ENCODE assay signal across 14 mouse cellular contexts in genomic region chr8:108936695-108937448, GRCm38 (mm10).
DNase-seq lines count a peak whose midpoint lies in the region; ATAC-seq and TF ChIP-seq lines count a peak whose summit lies in the region.
"Had no signal": no experiment of that assay in that cellular context is flagged by ENCODE, and none has a peak within 500 bp of the region (broad histone marks: within the 10 kb centered on the region; RNA-seq: fewer than 3 reads in every experiment).

No protein-coding gene starts in this region.

- H3K4me2 ChIP-seq in midbrain, embryonic 13.5 days (replicated peaks) = no peak overlapping the region
- H3K4me2 ChIP-seq in embryonic facial prominence, embryonic 15.5 days (replicated peaks) = no peak overlapping the region
- no peak overlapping the region for H3K4me2 ChIP-seq in hindbrain, embryonic 14.5 days (replicated peaks)
- no peak overlapping the region for H3K4me2 ChIP-seq in midbrain, postnatal 0 days (ENCODE audit: low read depth, low read length, poor library complexity, severe bottlenecking)
- H3K4me2 ChIP-seq: kidney, embryonic 15.5 days had no signal

- H3K27me3 ChIP-seq in midbrain, embryonic 13.5 days = no peaks in the 10 kb centered on the region
- no peaks in the 10 kb centered on the region for H3K27me3 ChIP-seq in midbrain, embryonic 10.5 days (ENCODE audit: low read depth, poor library complexity, severe bottlenecking)
- H3K27me3 ChIP-seq in embryonic facial prominence, embryonic 15.5 days = no peaks in the 10 kb centered on the region
- no peaks in the 10 kb centered on the region for H3K27me3 ChIP-seq in hindbrain, embryonic 14.5 days (ENCODE audit: control insufficient read depth, insufficient read depth, low read length)
- H3K27me3 ChIP-seq in midbrain, postnatal 0 days (ENCODE audit: insufficient read depth, low read length) = no peaks in the 10 kb centered on the region
- H3K27me3 ChIP-seq: kidney, embryonic 15.5 days had no signal

- peak overlapping the region; percentile 84 for H3K27ac ChIP-seq in midbrain, embryonic 13.5 days
- no peak overlapping the region for H3K27ac ChIP-seq in midbrain, embryonic 10.5 days (replicated peaks)
- 0 out of 2 replicates have a peak overlapping the region, but pooled peaks have one; percentile 30 for H3K27ac ChIP-seq in embryonic facial prominence, embryonic 15.5 days (replicated peaks)
- H3K27ac ChIP-seq in hindbrain, embryonic 14.5 days = peak overlapping the region; percentile 76
- H3K27ac ChIP-seq in midbrain, postnatal 0 days (ENCODE audit: low read depth, low read length) = peak overlapping the region; percentile 59; the same call in 1 of the 2 replicates
- H3K27ac ChIP-seq: kidney, embryonic 15.5 days had no signal

- H3K36me3 ChIP-seq in midbrain, embryonic 13.5 days = peaks cover 56% of the 10 kb centered on the region
- peaks cover 89% of the 10 kb centered on the region for H3K36me3 ChIP-seq in midbrain, embryonic 10.5 days
- peaks cover 15% of the 10 kb centered on the region; the same call in 1 of the 2 replicates for H3K36me3 ChIP-seq in embryonic facial prominence, embryonic 15.5 days
- H3K36me3 ChIP-seq in hindbrain, embryonic 14.5 days (replicated peaks; ENCODE audit: control insufficient read depth, insufficient read depth) = peaks cover 25% of the 10 kb centered on the region
- H3K36me3 ChIP-seq in midbrain, postnatal 0 days (ENCODE audit: insufficient read depth, low read length) = peaks cover 16% of the 10 kb centered on the region

- H3K9me3 ChIP-seq in midbrain, embryonic 13.5 days = no peaks in the 10 kb centered on the region
- peaks cover 13% of the 10 kb centered on the region; the same call in 1 of the 2 replicates for H3K9me3 ChIP-seq in midbrain, embryonic 10.5 days (replicated peaks)
- H3K9me3 ChIP-seq in embryonic facial prominence, embryonic 15.5 days (replicated peaks) = no peaks in the 10 kb centered on the region
- no peaks in the 10 kb centered on the region for H3K9me3 ChIP-seq in hindbrain, embryonic 14.5 days (ENCODE audit: control insufficient read depth, low read length)
- no peaks in the 10 kb centered on the region for H3K9me3 ChIP-seq in midbrain, postnatal 0 days (ENCODE audit: low read length)

- no peak for ATAC-seq in midbrain, embryonic 13.5 days
- ATAC-seq in embryonic facial prominence, embryonic 15.5 days (ENCODE audit: insufficient number of reproducible peaks, low FRiP score, low TSS enrichment, low read depth) = no peak
- no peak for ATAC-seq in hindbrain, embryonic 14.5 days (ENCODE audit: low FRiP score)
- ATAC-seq in midbrain, postnatal 0 days (ENCODE audit: low FRiP score) = no peak
- ATAC-seq: inflammation-experienced regulatory T-cells, adult 6 months had no signal

- H3K4me1 ChIP-seq in midbrain, embryonic 13.5 days (replicated peaks) = peaks cover 56% of the 10 kb centered on the region
- H3K4me1 ChIP-seq in midbrain, embryonic 10.5 days = peaks cover 30% of the 10 kb centered on the region
- peaks cover 11% of the 10 kb centered on the region for H3K4me1 ChIP-seq in embryonic facial prominence, embryonic 15.5 days
- H3K4me1 ChIP-seq in hindbrain, embryonic 14.5 days (replicated peaks; ENCODE audit: control insufficient read depth, insufficient read depth, low read length) = peaks cover 21% of the 10 kb centered on the region
- H3K4me1 ChIP-seq in midbrain, postnatal 0 days (ENCODE audit: insufficient read depth, low read length) = peaks cover 5% of the 10 kb centered on the region; the same call in 1 of the 2 replicates

- no peak overlapping the region for H3K4me3 ChIP-seq in midbrain, embryonic 13.5 days (replicated peaks)
- no peak overlapping the region for H3K4me3 ChIP-seq in midbrain, embryonic 10.5 days
- no peak overlapping the region for H3K4me3 ChIP-seq in embryonic facial prominence, embryonic 15.5 days (replicated peaks)
- H3K4me3 ChIP-seq in hindbrain, embryonic 14.5 days (replicated peaks; ENCODE audit: low read length) = no peak overlapping the region
- H3K4me3 ChIP-seq in midbrain, postnatal 0 days (ENCODE audit: low read depth, low read length) = no peak overlapping the region
- H3K4me3 ChIP-seq: kidney, embryonic 15.5 days had no signal

- no peak for DNase-seq in midbrain, embryonic 10.5 days (ENCODE audit: low spot score)
- DNase-seq in hindbrain, embryonic 14.5 days (ENCODE audit: low spot score) = no peak
- DNase-seq in midbrain, postnatal 0 days (ENCODE audit: low spot score) = peak; percentile 65
- DNase-seq in yolk sac, embryonic 10.5 days (ENCODE audit: low spot score) = no peak
- no peak for DNase-seq in right cerebral cortex, postnatal 14 days
- no peak for DNase-seq in spleen, postnatal 4 days (ENCODE audit: low spot score in 2 of 2)
- DNase-seq: adrenal gland, adult 2 months; cerebellum, adult 8-10 months; layer of hippocampus, adult 9-11 months; lung, adult 18-20 months had no signal

- no peak for TF ChIP-seq CTCF in midbrain, postnatal 0 days (IDR thresholded peaks at IDR 0.05)

- 58% methylated on average over 19 of the region's 19 CpGs for WGBS in midbrain, embryonic 13.5 days
- 85% methylated on average over 19 of the region's 19 CpGs for WGBS in midbrain, embryonic 10.5 days
- WGBS in embryonic facial prominence, embryonic 15.5 days = 72% methylated on average over 19 of the region's 19 CpGs
- WGBS in hindbrain, embryonic 14.5 days = 51% methylated on average over 19 of the region's 19 CpGs
- 42% methylated on average over 19 of the region's 19 CpGs for WGBS in midbrain, postnatal 0 days

- H3K9ac ChIP-seq in midbrain, embryonic 13.5 days (replicated peaks) = no peak overlapping the region
- no peak overlapping the region for H3K9ac ChIP-seq in embryonic facial prominence, embryonic 15.5 days
- 0 out of 2 replicates have a peak overlapping the region, but pooled peaks have one; percentile 3 for H3K9ac ChIP-seq in hindbrain, embryonic 14.5 days
- H3K9ac ChIP-seq in midbrain, postnatal 0 days (replicated peaks; ENCODE audit: low read length, poor library complexity, severe bottlenecking) = no peak overlapping the region
- H3K9ac ChIP-seq: kidney, embryonic 15.5 days had no signal
